Mouse (Mus musculus): Measurements from ENCODE around the gene Cfap157. TPM values are rescaled to one million over a fixed set of nuclear protein-coding genes. Genes with fewer than 3 reads are reported as not detected.

Gene Cfap157
- polyA plus RNA-seq, 1 experiment = not detected

GRCm38 (mm10) chr2:32822643-32823042 lies 38.4 kb upstream of the Cfap157 start:
- Histone ChIP-seq H3K4me3 (ENCODE audit: insufficient read depth, low read depth, low read length) (no peak overlapping the region), H3K27me3 (replicated peaks; ENCODE audit: control insufficient read depth, insufficient read depth, low read length) (no peaks in the 10 kb centered on the region), H3K27ac (ENCODE audit: insufficient read depth, low read depth, low read length) (no peak overlapping the region), H3K4me1 (ENCODE audit: control insufficient read depth, insufficient read depth, low read length) (0 out of 2 replicates have a peak, but pooled peaks cover 3% of the 10 kb centered on the region), H3K36me3 (ENCODE audit: control insufficient read depth, insufficient read depth, low read length) (no peaks in the 10 kb centered on the region)
- 70% methylated on average over 6 of the region's 6 CpGs for WGBS
- no peak for TF ChIP-seq CTCF (conservative IDR thresholded peaks at IDR 0.05; ENCODE audit: insufficient read depth, insufficient read length, low read depth, low read length)
- no peak for TF ChIP-seq POLR2A (IDR thresholded peaks at IDR 0.05; ENCODE audit: low read depth, low read length)
- DNase-seq = no peak

GRCm38 (mm10) chr2:32821041-32821802 lies 37.0 kb upstream of the Cfap157 start:
- no peaks in the 10 kb centered on the region for H3K36me3 ChIP-seq (ENCODE audit: control insufficient read depth, insufficient read depth, low read length)
- 70% methylated on average over 11 of the region's 11 CpGs for WGBS
- TF ChIP-seq CTCF (conservative IDR thresholded peaks at IDR 0.05; ENCODE audit: insufficient read depth, insufficient read length, low read depth, low read length) = peak; percentile 67
- no peak for TF ChIP-seq POLR2A (IDR thresholded peaks at IDR 0.05; ENCODE audit: low read depth, low read length)
- no peak overlapping the region for H3K4me3 ChIP-seq (ENCODE audit: insufficient read depth, low read depth, low read length)
- no peak overlapping the region for H3K27ac ChIP-seq (ENCODE audit: insufficient read depth, low read depth, low read length)
- 0 out of 2 replicates have a peak, but pooled peaks cover 3% of the 10 kb centered on the region for H3K4me1 ChIP-seq (ENCODE audit: control insufficient read depth, insufficient read depth, low read length)
- DNase-seq = peak; percentile 47
- H3K27me3 ChIP-seq (replicated peaks; ENCODE audit: control insufficient read depth, insufficient read depth, low read length) = no peaks in the 10 kb centered on the region

GRCm38 (mm10) chr2:32818208-32818607 lies 34.0 kb upstream of the Cfap157 start:
- TF ChIP-seq POLR2A (IDR thresholded peaks at IDR 0.05; ENCODE audit: low read depth, low read length) = no peak
- TF ChIP-seq CTCF (conservative IDR thresholded peaks at IDR 0.05; ENCODE audit: insufficient read depth, insufficient read length, low read depth, low read length) = no peak
- 92% methylated on average over 5 of the region's 5 CpGs for WGBS
- no peak overlapping the region for H3K27ac ChIP-seq (ENCODE audit: insufficient read depth, low read depth, low read length)

GRCm38 (mm10) chr2:32817589-32817988 lies 33.4 kb upstream of the Cfap157 start:
- Histone ChIP-seq H3K4me1 (ENCODE audit: control insufficient read depth, insufficient read depth, low read length) (no peaks in the 10 kb centered on the region), H3K27me3 (replicated peaks; ENCODE audit: control insufficient read depth, insufficient read depth, low read length) (no peaks in the 10 kb centered on the region), H3K36me3 (ENCODE audit: control insufficient read depth, insufficient read depth, low read length) (no peaks in the 10 kb centered on the region), H3K4me3 (ENCODE audit: insufficient read depth, low read depth, low read length) (no peak overlapping the region), H3K27ac (ENCODE audit: insufficient read depth, low read depth, low read length) (no peak overlapping the region)
- 77% methylated on average over 7 of the region's 7 CpGs for WGBS
- TF ChIP-seq CTCF (conservative IDR thresholded peaks at IDR 0.05; ENCODE audit: insufficient read depth, insufficient read length, low read depth, low read length) (no peak), POLR2A (IDR thresholded peaks at IDR 0.05; ENCODE audit: low read depth, low read length) (no peak)
- no peak for DNase-seq

More at GRCm38 (mm10) chr2:32818208-32818607, 34.0 kb upstream of the Cfap157 start:
- H3K27me3 ChIP-seq (replicated peaks; ENCODE audit: control insufficient read depth, insufficient read depth, low read length) = no peaks in the 10 kb centered on the region
- 0 out of 2 replicates have a peak, but pooled peaks cover 2% of the 10 kb centered on the region for H3K4me1 ChIP-seq (ENCODE audit: control insufficient read depth, insufficient read depth, low read length)
- no peak for DNase-seq
- no peaks in the 10 kb centered on the region for H3K36me3 ChIP-seq (ENCODE audit: control insufficient read depth, insufficient read depth, low read length)
- no peak overlapping the region for H3K4me3 ChIP-seq (ENCODE audit: insufficient read depth, low read depth, low read length)

- no peak overlapping the region for H3K27ac ChIP-seq (ENCODE audit: insufficient read depth, low read depth, low read length)
- no peak overlapping the region for H3K4me3 ChIP-seq (ENCODE audit: insufficient read depth, low read depth, low read length)
- no peak for TF ChIP-seq POLR2A (IDR thresholded peaks at IDR 0.05; ENCODE audit: low read depth, low read length)
- TF ChIP-seq CTCF (conservative IDR thresholded peaks at IDR 0.05; ENCODE audit: insufficient read depth, insufficient read length, low read depth, low read length) = no peak
- no peaks in the 10 kb centered on the region for H3K27me3 ChIP-seq (replicated peaks; ENCODE audit: control insufficient read depth, insufficient read depth, low read length)
- DNase-seq = no peak
- H3K4me1 ChIP-seq (ENCODE audit: control insufficient read depth, insufficient read depth, low read length) = no peaks in the 10 kb centered on the region
- H3K36me3 ChIP-seq (ENCODE audit: control insufficient read depth, insufficient read depth, low read length) = no peaks in the 10 kb centered on the region
- WGBS = 63% methylated on average over 17 of the region's 17 CpGs
These were observed 32.8 kb upstream of the Cfap157 start for GRCm38 (mm10) chr2:32816946-32817581.

GRCm38 (mm10) chr2:32816497-32816896 lies 32.3 kb upstream of the Cfap157 start:
- no peaks in the 10 kb centered on the region for H3K4me1 ChIP-seq (ENCODE audit: control insufficient read depth, insufficient read depth, low read length)
- no peak for DNase-seq
- no peaks in the 10 kb centered on the region for H3K27me3 ChIP-seq (replicated peaks; ENCODE audit: control insufficient read depth, insufficient read depth, low read length)
- H3K27ac ChIP-seq (ENCODE audit: insufficient read depth, low read depth, low read length) = no peak overlapping the region
- H3K36me3 ChIP-seq (ENCODE audit: control insufficient read depth, insufficient read depth, low read length) = no peaks in the 10 kb centered on the region
- no peak overlapping the region for H3K4me3 ChIP-seq (ENCODE audit: insufficient read depth, low read depth, low read length)
- WGBS = 95% methylated on average over 2 of the region's 2 CpGs
- no peak for TF ChIP-seq CTCF (conservative IDR thresholded peaks at IDR 0.05; ENCODE audit: insufficient read depth, insufficient read length, low read depth, low read length)
- TF ChIP-seq POLR2A (IDR thresholded peaks at IDR 0.05; ENCODE audit: low read depth, low read length) = no peak

- no peaks in the 10 kb centered on the region for H3K27me3 ChIP-seq (replicated peaks; ENCODE audit: control insufficient read depth, insufficient read depth, low read length)
- DNase-seq = no peak
- TF ChIP-seq CTCF (conservative IDR thresholded peaks at IDR 0.05; ENCODE audit: insufficient read depth, insufficient read length, low read depth, low read length) (no peak), POLR2A (IDR thresholded peaks at IDR 0.05; ENCODE audit: low read depth, low read length) (no peak)
- H3K27ac ChIP-seq (ENCODE audit: insufficient read depth, low read depth, low read length) = no peak overlapping the region
- H3K36me3 ChIP-seq (ENCODE audit: control insufficient read depth, insufficient read depth, low read length) = no peaks in the 10 kb centered on the region
- H3K4me1 ChIP-seq (ENCODE audit: control insufficient read depth, insufficient read depth, low read length) = no peaks in the 10 kb centered on the region
- WGBS = 72% methylated on average over 8 of the region's 8 CpGs
- no peak overlapping the region for H3K4me3 ChIP-seq (ENCODE audit: insufficient read depth, low read depth, low read length)
These were observed 27.7 kb upstream of the Cfap157 start for GRCm38 (mm10) chr2:32811959-32812358.
